Mouse (Mus musculus) neural tube, embryonic 13.5 days (tissue): ENCODE measurements around the gene Clec12a. TPM values are rescaled to one million over a fixed set of nuclear protein-coding genes. Genes with fewer than 3 reads are reported as not detected.

Experiments used
- ATAC-seq: fragments of 200-750 bp; cut with Nextera tagmentation; 2 replicates; pipeline ENCODE4 v1.8.0; 2017; ENCODE audit warnings: low read depth, mild to moderate bottlenecking, moderate TSS enrichment, moderate library complexity
- H3K27ac ChIP-seq: fragments of 300-500 bp; sonication (generic); replicated peaks from 2 replicates; pipeline ENCODE4 v1.5.1; 2015; ENCODE audit warnings: moderate library complexity, mild to moderate bottlenecking, inconsistent platforms
- H3K27me3 ChIP-seq: fragments of 300-500 bp; sonication (generic); 2 replicates; pipeline ENCODE4 v1.6.1; 2015; ENCODE audit warnings: mild to moderate bottlenecking, inconsistent platforms
- H3K36me3 ChIP-seq: fragments of 300-500 bp; sonication (generic); 2 replicates; pipeline ENCODE4 v1.6.1; 2015; ENCODE audit warnings: mild to moderate bottlenecking, inconsistent platforms
- H3K4me1 ChIP-seq: fragments of 300-500 bp; sonication (generic); replicated peaks from 2 replicates; pipeline ENCODE4 v1.6.1; 2015; ENCODE audit warnings: inconsistent platforms
- H3K4me2 ChIP-seq: fragments of 300-500 bp; sonication (generic); 2 replicates; pipeline ENCODE4 v1.6.1; 2015; ENCODE audit warnings: inconsistent platforms, mild to moderate bottlenecking, moderate library complexity
- H3K4me3 ChIP-seq: fragments of 300-500 bp; sonication (generic); 2 replicates; pipeline ENCODE4 v1.5.1; 2015; ENCODE audit warnings: mild to moderate bottlenecking, inconsistent platforms
- H3K9ac ChIP-seq: fragments of 300-500 bp; sonication (generic); 2 replicates; pipeline ENCODE4 v1.6.1; 2015; ENCODE audit warnings: moderate library complexity, mild to moderate bottlenecking, inconsistent platforms
- H3K9me3 ChIP-seq: fragments of 300-500 bp; sonication (generic); 2 replicates; pipeline ENCODE4 v1.6.1; 2016; ENCODE audit warnings: inconsistent platforms
- WGBS: fragments of 180-500 bp; shearing (Covaris S2); methylation state at CpG from one replicate; pipeline ENCODE4 v1.1.7; 2015; 5-methylcytosine and 5-hydroxymethylcytosine counted together
- polyA plus RNA-seq: library from polyadenylated mRNA; unstranded; fragments of >200 nt; fragmentation: Nextera tagmentation; extraction: Ambion mirVana; gene quantifications from 2 replicates; pipeline ENCODE4 v1.2.1, GENCODE M21; 2015

The Clec12a gene
- polyA plus RNA-seq, 1 experiment from 2014 or later, result 0.50 TPM

GRCm38 (mm10) chr6:129344408-129344807 is 1.9 kb downstream of the Clec12a start:
- ATAC-seq, result no peak
- 79% methylated on average over 3 of the region's 3 CpGs for WGBS

GRCm38 (mm10) chr6:129349524-129350352 is 7.2 kb downstream of the Clec12a start:
- Histone ChIP-seq H3K27me3 (no peaks in the 10 kb centered on the region), H3K9me3 (no peaks in the 10 kb centered on the region), H3K4me1 (no peaks in the 10 kb centered on the region), H3K36me3 (no peaks in the 10 kb centered on the region), H3K4me2 (no peak overlapping the region), H3K4me3 (no peak overlapping the region), H3K9ac (no peak overlapping the region), H3K27ac (no peak overlapping the region)
- WGBS, result 60% methylated on average over 4 of the region's 4 CpGs
- ATAC-seq, result no peak

More at GRCm38 (mm10) chr6:129344408-129344807, 1.9 kb downstream of the Clec12a start:
- Histone ChIP-seq H3K9me3 (no peaks in the 10 kb centered on the region), H3K27ac (no peak overlapping the region), H3K4me3 (no peak overlapping the region), H3K4me1 (no peaks in the 10 kb centered on the region), H3K36me3 (no peaks in the 10 kb centered on the region), H3K9ac (no peak overlapping the region), H3K4me2 (no peak overlapping the region), H3K27me3 (no peaks in the 10 kb centered on the region)

GRCm38 (mm10) chr6:129351091-129351490 is 8.6 kb downstream of the Clec12a start:
- Histone ChIP-seq H3K4me1 (no peaks in the 10 kb centered on the region), H3K9ac (no peak overlapping the region)

GRCm38 (mm10) chr6:129355774-129356173 is 13.3 kb downstream of the Clec12a start:
- ATAC-seq, result no peak
- Histone ChIP-seq H3K9ac (no peak overlapping the region), H3K9me3 (no peaks in the 10 kb centered on the region), H3K4me2 (no peak overlapping the region), H3K27ac (no peak overlapping the region), H3K4me1 (no peaks in the 10 kb centered on the region), H3K36me3 (no peaks in the 10 kb centered on the region), H3K27me3 (no peaks in the 10 kb centered on the region), H3K4me3 (no peak overlapping the region)
- 99% methylated on average over 2 of the region's 2 CpGs for WGBS

More at GRCm38 (mm10) chr6:129351091-129351490, 8.6 kb downstream of the Clec12a start:
- H3K36me3 ChIP-seq, result no peaks in the 10 kb centered on the region
- 87% methylated on average over 3 of the region's 3 CpGs for WGBS
- H3K27ac ChIP-seq, result no peak overlapping the region
- no peaks in the 10 kb centered on the region for H3K27me3 ChIP-seq
- H3K4me3 ChIP-seq, result no peak overlapping the region
- no peak for ATAC-seq
- no peak overlapping the region for H3K4me2 ChIP-seq
- H3K9me3 ChIP-seq, result no peaks in the 10 kb centered on the region

GRCm38 (mm10) chr6:129356430-129356829 is 13.9 kb downstream of the Clec12a start:
- H3K4me3 ChIP-seq, result no peak overlapping the region
- ATAC-seq, result no peak
- no peaks in the 10 kb centered on the region for H3K27me3 ChIP-seq

DNA sequence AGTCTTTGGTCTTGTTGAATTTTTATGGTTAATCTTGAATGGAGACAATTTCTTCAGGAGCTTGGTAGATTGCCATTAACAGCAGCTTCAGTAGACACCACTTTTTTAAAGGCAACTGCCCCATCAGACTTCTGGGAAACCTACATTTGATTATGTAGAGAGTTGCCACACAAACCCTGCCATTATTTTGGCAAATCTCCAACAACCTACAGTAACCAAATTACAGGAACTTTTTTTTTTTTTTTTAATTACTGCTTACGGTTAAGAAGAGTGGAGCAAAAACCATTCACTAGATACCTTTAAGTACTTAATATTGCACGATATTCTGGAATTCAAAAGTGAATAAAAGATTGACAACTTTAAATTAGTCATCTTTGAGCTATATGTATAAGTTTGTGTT is 17.0 kb downstream of the Clec12a start:
- Histone ChIP-seq H3K4me1 (no peaks in the 10 kb centered on the region), H3K9me3 (no peaks in the 10 kb centered on the region), H3K27me3 (no peaks in the 10 kb centered on the region), H3K9ac (no peak overlapping the region), H3K27ac (no peak overlapping the region), H3K4me3 (no peak overlapping the region), H3K36me3 (no peaks in the 10 kb centered on the region), H3K4me2 (no peak overlapping the region)
- no peak for ATAC-seq
- 89% methylated on average over 2 of the region's 2 CpGs for WGBS

More at GRCm38 (mm10) chr6:129356430-129356829, 13.9 kb downstream of the Clec12a start:
- Histone ChIP-seq H3K4me1 (no peaks in the 10 kb centered on the region), H3K9ac (no peak overlapping the region), H3K36me3 (no peaks in the 10 kb centered on the region), H3K4me2 (no peak overlapping the region), H3K9me3 (no peaks in the 10 kb centered on the region), H3K27ac (no peak overlapping the region)

DNA sequence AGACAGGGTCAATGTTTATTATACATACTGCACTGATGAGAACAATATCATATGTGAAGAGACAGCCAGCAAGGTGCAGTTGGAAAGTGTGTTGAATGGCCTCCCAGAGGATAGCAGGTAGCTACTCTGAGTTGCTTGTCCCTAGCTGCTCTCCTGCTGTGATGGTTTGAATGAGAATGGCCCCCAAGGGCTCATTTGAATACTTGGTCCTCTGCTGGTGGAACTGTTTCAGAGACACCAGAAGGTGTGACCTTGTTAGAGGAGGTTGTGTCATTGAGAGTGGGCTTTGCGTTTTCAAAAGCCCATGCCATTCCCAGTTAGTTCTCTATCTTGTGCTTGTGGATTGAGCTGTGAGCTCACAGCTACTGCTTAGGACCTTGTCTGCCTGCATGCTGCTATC is 21.5 kb downstream of the Clec12a start:
- H3K27ac ChIP-seq, result no peak overlapping the region
- 18% methylated on average over 1 of the region's 1 CpGs for WGBS
- H3K27me3 ChIP-seq, result no peaks in the 10 kb centered on the region
- no peaks in the 10 kb centered on the region for H3K36me3 ChIP-seq
- H3K9me3 ChIP-seq, result no peaks in the 10 kb centered on the region
- H3K4me3 ChIP-seq, result no peak overlapping the region
- no peak overlapping the region for H3K9ac ChIP-seq
- no peaks in the 10 kb centered on the region for H3K4me1 ChIP-seq
- H3K4me2 ChIP-seq, result no peak overlapping the region
- no peak for ATAC-seq

GRCm38 (mm10) chr6:129365959-129366359 is 23.5 kb downstream of the Clec12a start:
- no peaks in the 10 kb centered on the region for H3K27me3 ChIP-seq
- WGBS, result 16% methylated on average over 6 of the region's 6 CpGs
- no peak overlapping the region for H3K4me3 ChIP-seq
- ATAC-seq, result peak; percentile 67
- no peak overlapping the region for H3K27ac ChIP-seq
- no peaks in the 10 kb centered on the region for H3K9me3 ChIP-seq
- H3K36me3 ChIP-seq, result no peaks in the 10 kb centered on the region
- no peak overlapping the region for H3K4me2 ChIP-seq
- H3K9ac ChIP-seq, result no peak overlapping the region
- no peaks in the 10 kb centered on the region for H3K4me1 ChIP-seq

GRCm38 (mm10) chr6:129369374-129370132 is 27.1 kb downstream of the Clec12a start:
- Histone ChIP-seq H3K4me3 (no peak overlapping the region), H3K27ac (no peak overlapping the region), H3K36me3 (no peaks in the 10 kb centered on the region), H3K4me1 (no peaks in the 10 kb centered on the region), H3K27me3 (no peaks in the 10 kb centered on the region), H3K4me2 (no peak overlapping the region), H3K9ac (no peak overlapping the region), H3K9me3 (no peaks in the 10 kb centered on the region)
- WGBS, result 74% methylated on average over 7 of the region's 7 CpGs
- no peak for ATAC-seq

- Histone ChIP-seq H3K27ac (no peak overlapping the region), H3K9ac (no peak overlapping the region), H3K4me1 (no peaks in the 10 kb centered on the region), H3K4me2 (no peak overlapping the region), H3K4me3 (no peak overlapping the region), H3K9me3 (0 out of 2 replicates have a peak, but pooled peaks cover 6% of the 10 kb centered on the region), H3K27me3 (no peaks in the 10 kb centered on the region), H3K36me3 (no peaks in the 10 kb centered on the region)
- ATAC-seq, result no peak
- WGBS, result 90% methylated on average over 2 of the region's 2 CpGs
These were observed 32.5 kb downstream of the Clec12a start for GRCm38 (mm10) chr6:129374937-129375471.

DNA sequence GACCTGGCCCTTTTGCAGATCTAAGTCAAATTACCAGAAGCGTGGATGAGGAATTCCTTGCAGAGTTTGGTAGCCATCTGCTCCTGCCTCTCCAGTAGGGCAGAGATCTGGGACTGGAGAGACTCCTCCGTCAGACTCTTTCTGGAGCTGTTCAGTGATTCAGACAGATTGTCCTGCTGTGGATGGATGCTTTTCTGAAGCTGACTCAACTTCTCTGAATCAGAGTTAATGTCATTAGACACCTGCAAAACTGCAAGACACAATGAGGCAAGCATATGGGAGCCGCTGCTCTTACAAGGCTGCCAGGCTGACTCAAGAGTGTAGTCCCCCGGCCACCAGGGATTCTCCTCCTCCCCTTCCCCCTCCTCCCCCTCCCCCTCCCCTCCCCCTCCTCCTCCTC is 38.0 kb downstream of the Clec12a start:
- H3K9ac ChIP-seq, result no peak overlapping the region
- 0 out of 2 replicates have a peak, but pooled peaks cover 6% of the 10 kb centered on the region for H3K9me3 ChIP-seq
- H3K4me1 ChIP-seq, result peaks cover 6% of the 10 kb centered on the region
- no peak for ATAC-seq
- H3K36me3 ChIP-seq, result no peaks in the 10 kb centered on the region
- no peak overlapping the region for H3K27ac ChIP-seq
- no peak overlapping the region for H3K4me2 ChIP-seq
- 65% methylated on average over 4 of the region's 4 CpGs for WGBS
- H3K27me3 ChIP-seq, result no peaks in the 10 kb centered on the region
- no peak overlapping the region for H3K4me3 ChIP-seq

- ATAC-seq, result no peak
- Histone ChIP-seq H3K27me3 (no peaks in the 10 kb centered on the region), H3K9ac (no peak overlapping the region), H3K36me3 (no peaks in the 10 kb centered on the region), H3K4me1 (peaks cover 9% of the 10 kb centered on the region), H3K9me3 (no peaks in the 10 kb centered on the region), H3K4me3 (no peak overlapping the region), H3K4me2 (no peak overlapping the region), H3K27ac (no peak overlapping the region)
- 91% methylated on average over 1 of the region's 1 CpGs for WGBS
These were observed 39.2 kb downstream of the Clec12a start for GRCm38 (mm10) chr6:129381736-129382135.
